Mouse (Mus musculus) adrenal gland (tissue): Measurements from ENCODE around the gene A730071L15Rik.

Experiments
- intact Hi-C: fragments of 180-260 bp; cut with DNase I; formaldehyde crosslinking; loops from one replicate; pipeline ENCODE4 v1.15.1; 2025
- long read RNA-seq, 2 experiments: library from polyadenylated mRNA; unstranded; transcript quantifications; one replicate each; pipeline ENCODE4 v2.0.0; 2020; ENCODE audit warnings: borderline replicate concordance in 1 of 2; ENCODE audit not compliant: insufficient replicate concordance in 1 of 2

Gene A730071L15Rik
- long read RNA-seq, experiment 1, result 0 reads
- long read RNA-seq, experiment 2, result 0 reads

DNA sequence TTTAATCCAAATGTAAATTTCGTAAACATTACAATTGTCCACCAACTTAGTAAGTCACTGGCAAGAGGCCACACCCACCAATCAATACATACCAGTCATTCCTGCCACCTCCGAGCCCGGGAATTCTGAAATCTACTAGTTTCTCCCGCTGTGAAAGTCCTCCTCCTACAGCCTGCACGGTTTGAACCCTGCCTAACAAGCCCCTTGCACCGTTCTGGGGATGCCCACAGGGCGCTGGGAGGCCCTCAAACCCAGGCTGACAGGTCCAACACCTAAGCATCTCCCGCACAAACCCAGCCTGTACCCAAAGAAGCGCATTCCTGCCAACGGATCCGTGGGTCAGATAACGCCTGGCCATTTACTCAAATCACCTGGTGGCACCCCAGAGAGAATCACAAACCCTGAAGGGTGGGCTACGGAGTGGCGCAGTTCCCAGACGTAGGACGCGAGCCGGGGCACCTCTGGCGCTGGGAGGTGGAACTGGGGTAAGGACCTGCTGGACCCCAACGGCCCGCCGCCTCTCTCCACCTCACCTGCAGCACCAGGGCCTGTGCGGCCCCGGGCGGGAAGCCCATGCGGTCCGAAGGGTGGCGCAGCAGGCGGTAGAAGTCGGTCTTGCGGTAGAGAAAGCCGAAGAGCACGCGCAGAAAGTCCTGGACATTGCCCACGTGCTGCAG lies at the start of gene A730071L15Rik:
TSS of gene A730071L15Rik (plus strand) at position 620 of the 677 bp plus-strand sequence.
- intact Hi-C loops, result loop anchor here (5.0 kb wide), 1 partner anchor 68 kb away; the partner anchor contains the start of gene Ddx56

- intact Hi-C loops, result no loop called here
Measured at GRCm38 (mm10) chr11:6152864-6153263, 47.0 kb upstream of the A730071L15Rik start.

GRCm38 (mm10) chr11:6154211-6154701 lies 45.6 kb upstream of the A730071L15Rik start:
- intact Hi-C loops, result no loop called here

DNA sequence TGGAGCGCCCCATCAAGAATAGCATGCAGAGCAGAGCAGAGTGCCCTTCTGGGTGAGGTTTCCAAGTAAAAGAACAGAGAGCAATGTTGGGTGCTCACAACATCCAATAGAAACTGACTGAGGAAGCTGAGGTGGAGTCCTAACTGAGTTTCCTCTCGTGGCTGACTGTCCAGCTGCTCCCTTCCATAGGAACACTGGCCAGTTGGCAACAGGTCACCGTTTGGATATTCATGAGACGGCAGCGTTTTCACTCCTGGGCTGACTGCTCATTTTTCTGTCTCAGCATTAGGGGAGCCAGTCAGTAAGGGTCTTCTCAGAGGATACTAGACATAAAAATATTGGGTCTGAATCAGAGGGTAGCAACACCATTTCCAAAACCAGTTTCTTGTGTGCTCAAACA lies 43.2 kb upstream of the A730071L15Rik start:
- intact Hi-C loops, result no loop called here

- intact Hi-C loops, result no loop called here
Measured at GRCm38 (mm10) chr11:6157119-6157518, 42.7 kb upstream of the A730071L15Rik start.

DNA sequence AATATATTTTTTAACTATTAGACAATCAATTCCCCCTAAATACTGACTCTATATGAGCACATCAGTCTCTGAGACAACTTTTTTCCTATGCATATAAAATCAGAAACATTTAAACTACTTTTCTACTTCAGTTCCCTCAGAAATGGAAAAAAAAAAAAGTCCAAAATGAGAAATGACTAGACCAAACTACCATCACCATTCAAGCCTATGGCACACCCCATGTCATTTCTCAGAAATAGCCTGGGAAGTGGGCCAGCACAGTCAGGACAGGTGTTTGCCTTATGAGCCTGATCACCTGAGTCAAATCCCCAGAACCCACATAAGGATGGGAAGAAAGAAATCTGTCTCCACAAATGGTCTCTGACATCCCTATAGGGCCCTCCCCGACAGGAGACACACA lies 41.3 kb upstream of the A730071L15Rik start:
- intact Hi-C loops, result no loop called here

DNA sequence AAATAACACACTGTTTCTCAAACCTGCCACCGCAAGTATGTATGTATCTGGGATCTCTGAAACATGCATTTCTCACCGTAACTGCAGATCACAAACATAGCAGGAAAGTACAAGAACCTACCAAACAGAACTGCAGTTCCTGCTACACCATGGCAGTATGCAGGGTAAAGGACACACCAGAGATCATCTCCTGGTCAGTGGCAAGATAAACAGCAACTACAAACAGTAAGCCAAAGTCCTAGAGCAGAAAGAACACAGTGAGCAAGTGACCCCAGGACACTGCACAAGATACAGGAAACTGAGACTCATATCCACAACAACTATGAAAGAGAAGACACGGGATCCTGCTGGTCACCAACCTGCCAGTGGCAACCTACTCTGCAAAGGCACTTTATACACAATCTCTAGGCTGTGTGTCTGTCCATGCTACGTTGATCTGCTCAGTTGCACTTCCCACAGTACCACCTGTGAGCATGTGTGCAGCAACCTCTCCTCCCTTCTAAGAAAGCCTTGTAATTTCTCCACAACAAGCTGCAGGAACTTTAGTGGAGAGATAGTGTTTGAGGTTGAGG lies 40.0 kb upstream of the A730071L15Rik start:
- intact Hi-C loops, result no loop called here

DNA sequence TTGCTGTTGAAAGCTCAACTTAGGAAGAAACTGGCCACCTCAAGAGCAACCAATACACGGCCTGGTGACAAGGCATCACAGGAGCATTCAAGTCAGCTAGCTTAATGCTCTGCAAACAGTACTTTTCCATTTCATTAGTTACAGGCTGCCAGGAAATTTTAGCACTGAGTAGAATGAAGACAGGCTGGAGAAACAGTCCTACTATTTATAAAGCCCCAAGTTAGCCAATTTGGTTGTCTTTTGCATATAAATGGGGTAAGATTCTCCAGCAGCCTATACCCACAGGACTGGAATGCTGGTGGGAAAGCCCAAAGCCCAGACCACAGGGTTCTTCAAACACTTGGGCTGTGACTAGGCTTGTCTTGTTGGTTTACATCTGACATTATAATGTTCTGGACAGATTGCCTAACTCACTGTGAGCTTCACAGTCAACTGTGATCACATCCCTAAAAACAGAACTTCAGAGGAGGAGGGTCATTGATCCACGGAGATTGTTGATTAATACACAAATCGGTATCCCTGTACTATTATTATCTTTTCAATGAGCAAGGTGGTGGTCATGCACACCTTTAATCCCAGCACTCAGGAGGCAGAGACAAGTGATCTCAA lies 39.1 kb upstream of the A730071L15Rik start:
- intact Hi-C loops, result no loop called here

- intact Hi-C loops, result no loop called here
Measured at GRCm38 (mm10) chr11:6161549-6161948, 38.3 kb upstream of the A730071L15Rik start.

GRCm38 (mm10) chr11:6163062-6163461 lies 36.8 kb upstream of the A730071L15Rik start:
- intact Hi-C loops, result no loop called here

DNA sequence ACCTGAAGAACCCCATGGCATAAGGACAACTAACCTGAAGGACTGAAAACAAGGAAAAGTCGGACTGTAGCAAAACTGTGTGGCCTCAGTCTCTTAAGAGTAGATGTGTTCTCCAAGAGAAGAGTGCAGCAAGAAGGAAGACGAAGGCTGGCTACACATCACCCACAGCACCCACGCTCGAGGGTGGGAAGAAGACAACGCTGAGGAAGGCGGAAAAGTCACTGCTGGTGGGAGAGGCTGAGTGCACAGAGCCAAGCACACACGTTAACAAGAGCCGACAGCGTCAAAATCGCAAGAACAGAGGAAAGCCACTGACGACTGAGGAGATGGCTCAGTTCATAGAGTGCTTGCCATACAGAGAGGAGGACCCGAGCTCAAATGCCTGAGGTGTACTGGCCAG lies 36.1 kb upstream of the A730071L15Rik start:
- intact Hi-C loops, result no loop called here

DNA sequence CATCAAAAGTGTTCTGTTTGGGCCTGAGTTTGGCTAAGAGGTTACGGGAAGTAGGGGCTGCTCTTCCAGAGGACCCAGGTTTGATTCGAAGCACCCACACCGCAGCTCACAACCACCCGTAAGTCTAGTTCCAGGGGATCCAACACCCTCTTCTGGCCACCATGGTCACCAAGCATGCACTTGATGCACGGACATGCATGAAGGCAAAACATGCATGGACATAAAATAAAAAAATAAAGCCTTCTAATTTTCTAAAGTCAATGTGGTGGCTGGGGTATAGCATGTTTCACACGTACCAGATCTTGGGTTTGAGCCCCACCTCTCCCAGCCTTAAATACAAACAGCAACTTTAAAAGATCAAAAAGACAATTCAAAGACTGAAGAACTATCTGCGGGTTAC lies 35.0 kb upstream of the A730071L15Rik start:
- intact Hi-C loops, result loop anchor here (5.0 kb wide), 1 partner anchor 1692 kb away; no protein-coding TSS in a partner anchor

GRCm38 (mm10) chr11:6165391-6166081 lies 34.3 kb upstream of the A730071L15Rik start:
- intact Hi-C loops, result loop anchor here (5.0 kb wide), 1 partner anchor 1693 kb away; no protein-coding TSS in a partner anchor

- intact Hi-C loops, result loop anchor here (5.0 kb wide), 1 partner anchor 1694 kb away; no protein-coding TSS in a partner anchor
Measured at GRCm38 (mm10) chr11:6166351-6166750, 33.5 kb upstream of the A730071L15Rik start.

- intact Hi-C loops, result loop anchor here (5.0 kb wide), 1 partner anchor 1697 kb away; no protein-coding TSS in a partner anchor
Measured at GRCm38 (mm10) chr11:6169041-6169663, 30.7 kb upstream of the A730071L15Rik start.

DNA sequence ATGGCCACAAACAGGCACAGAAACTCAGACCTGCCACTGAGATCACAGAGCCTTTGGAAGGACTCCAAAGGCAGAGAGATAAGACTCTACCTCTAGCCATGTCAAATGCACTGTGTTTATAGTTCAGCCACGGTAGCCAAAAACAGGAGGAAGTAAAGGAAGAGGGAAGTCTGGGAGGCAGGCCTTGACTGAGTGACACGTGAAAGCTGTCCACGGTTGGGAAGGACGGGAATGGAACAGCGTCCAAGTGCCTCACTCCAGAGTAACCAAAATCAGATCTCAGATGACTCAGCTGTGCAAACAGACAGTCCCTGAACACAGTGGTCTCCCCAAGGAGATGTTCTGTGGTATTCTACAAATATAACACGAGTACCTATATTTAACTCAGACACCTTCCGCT lies 25.1 kb upstream of the A730071L15Rik start:
- intact Hi-C loops, result no loop called here

GRCm38 (mm10) chr11:6175506-6175905 lies 24.3 kb upstream of the A730071L15Rik start:
- intact Hi-C loops, result no loop called here

DNA sequence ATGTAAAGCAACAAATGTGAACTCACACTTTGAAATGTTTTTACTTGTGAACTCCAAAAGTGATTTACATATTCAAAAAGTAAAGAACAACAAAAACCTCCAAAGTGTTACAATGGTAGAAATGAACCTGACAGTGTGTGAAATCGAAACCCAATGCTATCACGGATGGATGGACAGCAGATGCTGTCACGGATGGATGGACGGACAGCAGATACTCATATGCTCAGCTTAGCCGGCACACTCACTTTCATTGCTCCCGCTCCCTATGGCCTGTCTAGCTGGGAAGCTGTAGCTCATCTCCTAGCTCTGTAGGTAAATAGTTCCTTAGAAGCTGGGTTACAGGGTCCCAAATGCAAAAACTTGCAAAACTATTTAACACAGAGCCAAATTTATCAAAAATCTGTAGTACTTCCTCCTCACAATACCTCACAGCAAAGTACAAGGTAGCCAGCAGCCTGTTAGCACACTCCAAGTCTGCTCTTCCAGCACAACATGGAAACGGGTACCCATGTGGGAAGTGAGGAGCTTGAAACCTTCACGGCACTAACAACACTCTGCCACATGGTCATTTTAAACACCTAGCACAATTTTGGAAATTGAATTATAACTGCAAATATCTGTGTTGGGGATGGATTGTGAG lies 21.9 kb upstream of the A730071L15Rik start:
- intact Hi-C loops, result no loop called here

DNA sequence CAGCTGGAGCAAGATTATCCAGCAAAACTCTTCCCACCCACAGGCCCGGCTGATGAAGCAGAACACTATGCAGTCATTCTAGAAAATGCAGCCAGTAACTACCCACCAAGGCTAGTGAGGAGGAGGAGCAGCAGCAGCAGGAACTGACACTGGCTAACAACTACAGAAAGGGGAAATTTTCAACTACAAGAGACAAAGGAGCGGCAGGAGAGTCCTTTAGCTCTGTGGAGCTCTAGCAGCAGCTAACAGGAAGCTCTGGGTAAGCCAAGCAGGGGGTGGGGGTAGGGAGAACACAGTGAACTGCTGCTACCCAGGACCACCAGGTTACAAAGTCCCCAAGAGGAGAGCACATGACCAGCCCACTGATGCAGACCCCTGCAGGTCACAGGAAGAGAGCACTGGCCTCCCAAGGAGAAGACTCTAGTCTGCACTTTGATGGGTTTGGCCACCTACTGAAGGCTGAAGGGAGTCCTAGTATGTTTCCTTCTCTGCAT lies 21.1 kb upstream of the A730071L15Rik start:
- intact Hi-C loops, result no loop called here

DNA sequence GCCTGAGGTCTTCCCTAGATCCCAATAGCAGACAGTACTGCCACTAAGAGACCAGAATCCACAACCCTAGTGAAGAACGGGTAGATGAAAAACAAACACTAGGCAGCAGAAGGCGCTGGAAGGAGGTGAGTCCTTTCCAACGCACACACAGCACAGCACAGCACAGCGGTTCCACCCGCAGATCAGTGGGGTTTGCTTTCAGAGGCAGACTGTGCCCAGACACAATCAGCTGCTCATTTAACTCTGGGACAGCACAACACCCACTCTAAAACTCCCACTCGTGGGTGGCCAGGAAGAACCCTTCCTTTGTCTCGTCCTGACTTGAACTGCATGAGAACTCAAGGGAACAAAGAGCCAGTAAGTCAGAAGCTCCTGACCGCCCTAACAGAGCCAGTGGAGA lies 20.6 kb upstream of the A730071L15Rik start:
- intact Hi-C loops, result no loop called here
